8 mouse cellular contexts compared by ENCODE assay signal in the genomic region with DNA sequence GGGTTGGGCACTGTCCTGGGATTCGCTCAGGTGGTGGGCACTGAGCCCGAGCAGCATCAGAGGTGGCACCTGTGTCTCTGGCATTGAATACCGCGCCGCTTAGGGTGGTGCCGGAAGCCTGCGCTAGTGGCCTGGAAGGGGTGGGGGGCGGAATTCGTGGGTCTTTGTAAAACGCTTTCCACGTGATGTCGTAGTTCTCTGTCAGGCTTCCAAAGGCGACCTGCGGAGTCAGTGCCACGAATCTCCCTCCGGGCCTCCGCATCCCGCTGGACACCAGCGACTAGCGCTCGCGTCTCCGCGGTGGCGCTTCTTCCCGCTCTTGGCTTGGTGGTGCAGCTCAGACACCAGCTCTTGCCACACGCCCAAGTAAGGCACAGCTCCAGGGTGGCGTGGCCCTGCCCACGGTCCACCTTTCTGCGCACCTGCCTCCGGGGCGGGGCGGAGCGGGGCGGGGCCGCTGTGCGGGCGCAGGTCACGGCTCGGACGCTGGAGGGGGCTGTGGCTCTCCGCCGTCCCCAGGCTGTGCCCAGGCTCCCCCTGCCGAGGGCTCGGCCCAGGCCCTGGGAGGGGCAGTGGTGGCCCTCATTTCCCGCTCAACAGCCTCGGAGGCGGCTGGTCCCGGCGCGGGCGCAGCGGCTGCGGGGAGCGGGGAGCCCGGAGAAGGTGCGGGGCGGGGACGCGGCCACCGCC. TPM values are rescaled to one million over a fixed set of nuclear protein-coding genes. Genes with fewer than 3 reads are reported as not detected.
DNase-seq lines count a peak whose midpoint lies in the region; ATAC-seq lines count a peak whose summit lies in the region.

Gene Farp1, plus strand, starts transcription at position 228 of the 690 bp plus-strand sequence.

- peak within 1 kb of the TSS; percentile 94 for H3K4me2 ChIP-seq in intestine, embryonic 15.5 days (replicated peaks)

- H3K9ac ChIP-seq in intestine, embryonic 15.5 days: peak within 1 kb of the TSS; percentile 92

- peak; percentile 98 for ATAC-seq in intestine, embryonic 15.5 days

- peak; percentile 78 to 81 for DNase-seq in adrenal gland, adult 18-20 months (ENCODE audit: low spot score in 2 of 2)
- DNase-seq in embryo, embryonic 10.5 days (ENCODE audit: low spot score): peak; percentile 88
- peak; percentile 75 to 84 for DNase-seq in gastrocnemius, postnatal 4 days (ENCODE audit: low spot score in 2 of 2)
- DNase-seq in left cerebral cortex, postnatal 36 days (ENCODE audit: low spot score in 2 of 2): peak; percentile 79 to 86
- DNase-seq in midbrain, embryonic 10.5 days (ENCODE audit: low spot score): peak; percentile 90
- DNase-seq in right cerebral cortex, postnatal 4 days: peak; percentile 76
- DNase-seq in c-Kit-positive CD71-positive TER-119-positive erythroid progenitor cells, embryonic 14.5 days (ENCODE audit: low spot score): no peak

- H3K36me3 ChIP-seq in intestine, embryonic 15.5 days: no peaks in the 10 kb centered on the region
- no peaks in the 10 kb centered on the region for H3K36me3 ChIP-seq in midbrain, embryonic 10.5 days

- H3K4me1 ChIP-seq in intestine, embryonic 15.5 days (replicated peaks): peaks cover 25% of the 10 kb centered on the region
- peaks cover 40% of the 10 kb centered on the region for H3K4me1 ChIP-seq in midbrain, embryonic 10.5 days

- no peaks in the 10 kb centered on the region for H3K9me3 ChIP-seq in intestine, embryonic 15.5 days
- no peaks in the 10 kb centered on the region for H3K9me3 ChIP-seq in midbrain, embryonic 10.5 days (replicated peaks)

- intact Hi-C loops in left cerebral cortex, postnatal 36 days (cut with DNase I): loop anchor here (5.0 kb wide), 5 partner anchors 43 to 203 kb away; no protein-coding TSS in a partner anchor

- WGBS in intestine, embryonic 15.5 days: 1% methylated on average over 61 of the region's 61 CpGs
- 1% methylated on average over 59 of the region's 61 CpGs for WGBS in midbrain, embryonic 10.5 days

- H3K27me3 ChIP-seq in intestine, embryonic 15.5 days (replicated peaks): no peaks in the 10 kb centered on the region
- peaks cover 30% of the 10 kb centered on the region for H3K27me3 ChIP-seq in midbrain, embryonic 10.5 days (ENCODE audit: low read depth, poor library complexity, severe bottlenecking)

- H3K27ac ChIP-seq in intestine, embryonic 15.5 days: peak within 1 kb of the TSS; percentile 84
- H3K27ac ChIP-seq in midbrain, embryonic 10.5 days (replicated peaks): peak within 1 kb of the TSS; percentile 97

- H3K4me3 ChIP-seq in intestine, embryonic 15.5 days (replicated peaks): peak within 1 kb of the TSS; percentile 97
- peak within 1 kb of the TSS; percentile 88 for H3K4me3 ChIP-seq in midbrain, embryonic 10.5 days

RNA-seq across cellular contexts. Expression of gene Farp1, which starts in this region (rescaled TPM):
- total RNA-seq in adrenal gland, adult 18-20 months (2021): 10 to 100 TPM; 18.3 to 26.6 TPM
- total RNA-seq in gastrocnemius, postnatal 4 days (2021): 10 to 100 TPM; 64.2 to 65.8 TPM
- polyA plus RNA-seq in intestine, embryonic 15.5 days (2015; fragmentation: Nextera tagmentation; extraction: Ambion mirVana): 15.8 and 16.6 TPM in 2 replicates
- 100 to 1,000 TPM; 130 to 160 TPM for total RNA-seq in left cerebral cortex, postnatal 36 days (2021)
- 18.2 and 20.1 TPM in 2 replicates for polyA plus RNA-seq in midbrain, embryonic 10.5 days (2016; fragmentation: Nextera tagmentation; extraction: Ambion mirVana)
